Mouse (Mus musculus) liver, embryonic 12.5 days (tissue): ENCODE results near the gene Gria3. TPM values are rescaled to one million over a fixed set of nuclear protein-coding genes. Genes with fewer than 3 reads are reported as not detected.

Experiments
- ATAC-seq: fragments of 200-750 bp; cut with Nextera tagmentation; 2 replicates; pipeline ENCODE4 v1.8.0; 2017; ENCODE audit warnings: moderate number of reproducible peaks, mild to moderate bottlenecking, moderate library complexity
- H3K27ac ChIP-seq: fragments of 300-500 bp; sonication (generic); 2 replicates; pipeline ENCODE4 v1.5.1; 2016; ENCODE audit warnings: mild to moderate bottlenecking
- H3K27me3 ChIP-seq: fragments of 300-500 bp; sonication (generic); replicated peaks from 2 replicates; pipeline ENCODE4 v1.6.1; 2016; ENCODE audit warnings: mild to moderate bottlenecking, moderate library complexity
- H3K36me3 ChIP-seq: fragments of 300-500 bp; sonication (generic); 2 replicates; pipeline ENCODE4 v1.6.1; 2016; ENCODE audit warnings: mild to moderate bottlenecking, moderate library complexity
- H3K4me1 ChIP-seq: fragments of 300-500 bp; sonication (generic); 2 replicates; pipeline ENCODE4 v1.6.1; 2016
- H3K4me2 ChIP-seq: fragments of 300-500 bp; sonication (generic); 2 replicates; pipeline ENCODE4 v1.6.1; 2016; ENCODE audit warnings: mild to moderate bottlenecking, moderate library complexity
- H3K4me3 ChIP-seq: fragments of 300-500 bp; sonication (generic); 2 replicates; pipeline ENCODE4 v1.5.1; 2016; ENCODE audit warnings: mild to moderate bottlenecking, moderate library complexity
- H3K9ac ChIP-seq: fragments of 300-500 bp; sonication (generic); 2 replicates; pipeline ENCODE4 v1.6.1; 2016; ENCODE audit warnings: mild to moderate bottlenecking, moderate library complexity
- H3K9me3 ChIP-seq: fragments of 300-500 bp; sonication (generic); replicated peaks from 2 replicates; pipeline ENCODE4 v1.6.1; 2016; ENCODE audit warnings: mild to moderate bottlenecking, moderate library complexity
- WGBS: fragments of 180-500 bp; shearing (Covaris S2); methylation state at CpG from one replicate; pipeline ENCODE4 v1.1.7; 2016; ENCODE audit not compliant: insufficient replicate concordance; 5-methylcytosine and 5-hydroxymethylcytosine counted together
- polyA plus RNA-seq: library from polyadenylated mRNA; unstranded; fragments of >200 nt; fragmentation: Nextera tagmentation; extraction: Ambion mirVana; gene quantifications from 2 replicates; pipeline ENCODE4 v1.2.1, GENCODE M21; 2016

Gene Gria3
- polyA plus RNA-seq: 2.2 and 3.5 TPM in 2 replicates

- H3K36me3 ChIP-seq: no peaks in the 10 kb centered on the region
- peak; percentile 35; the same call in 1 of the 2 replicates for ATAC-seq
- no peaks in the 10 kb centered on the region for H3K9me3 ChIP-seq
- peaks cover 33% of the 10 kb centered on the region for H3K27me3 ChIP-seq
- no peak within 1 kb of the TSS for H3K9ac ChIP-seq
- H3K27ac ChIP-seq: no peak within 1 kb of the TSS
- WGBS: 10% methylated on average over 21 of the region's 21 CpGs
- H3K4me1 ChIP-seq: no peaks in the 10 kb centered on the region
- peak within 1 kb of the TSS; percentile 60 for H3K4me2 ChIP-seq
- H3K4me3 ChIP-seq: peak within 1 kb of the TSS; percentile 44
These were observed at the start of gene Gria3 for GRCm38 (mm10) chrX:41400058-41400904. TSS of gene Gria3 (plus strand) at chrX:41400854.

GRCm38 (mm10) chrX:41387086-41387485 is 13.6 kb upstream of the Gria3 start:
- Histone ChIP-seq H3K27ac (no peak overlapping the region), H3K4me2 (no peak overlapping the region), H3K9me3 (no peaks in the 10 kb centered on the region), H3K36me3 (no peaks in the 10 kb centered on the region), H3K4me1 (no peaks in the 10 kb centered on the region), H3K27me3 (no peaks in the 10 kb centered on the region), H3K9ac (no peak overlapping the region), H3K4me3 (no peak overlapping the region)
- WGBS: 58% methylated on average over 7 of the region's 7 CpGs
- ATAC-seq: no peak

- Histone ChIP-seq H3K27ac (no peak overlapping the region), H3K27me3 (no peaks in the 10 kb centered on the region), H3K4me1 (no peaks in the 10 kb centered on the region), H3K4me3 (no peak overlapping the region), H3K9me3 (no peaks in the 10 kb centered on the region), H3K36me3 (no peaks in the 10 kb centered on the region), H3K4me2 (no peak overlapping the region), H3K9ac (no peak overlapping the region)
- ATAC-seq: no peak
- WGBS: 74% methylated on average over 1 of the region's 1 CpGs
These were observed 11.6 kb upstream of the Gria3 start for GRCm38 (mm10) chrX:41389079-41389478.

- no peak overlapping the region for H3K27ac ChIP-seq
- H3K4me3 ChIP-seq: no peak overlapping the region
- H3K9ac ChIP-seq: no peak overlapping the region
- H3K36me3 ChIP-seq: no peaks in the 10 kb centered on the region
- H3K9me3 ChIP-seq: no peaks in the 10 kb centered on the region
- no peak overlapping the region for H3K4me2 ChIP-seq
- ATAC-seq: no peak
- no peaks in the 10 kb centered on the region for H3K4me1 ChIP-seq
- H3K27me3 ChIP-seq: peaks cover 32% of the 10 kb centered on the region
These were observed 2.2 kb upstream of the Gria3 start for GRCm38 (mm10) chrX:41398482-41398881.

GRCm38 (mm10) chrX:41401186-41401585 is 532 bp downstream of the Gria3 start:
- ATAC-seq: no peak
- H3K4me3 ChIP-seq: peak overlapping the region; percentile 44
- H3K4me1 ChIP-seq: no peaks in the 10 kb centered on the region
- H3K27ac ChIP-seq: no peak overlapping the region
- WGBS: 18% methylated on average over 12 of the region's 17 CpGs
- no peaks in the 10 kb centered on the region for H3K36me3 ChIP-seq
- H3K9me3 ChIP-seq: no peaks in the 10 kb centered on the region
- peaks cover 33% of the 10 kb centered on the region for H3K27me3 ChIP-seq
- H3K4me2 ChIP-seq: peak overlapping the region; percentile 60
- no peak overlapping the region for H3K9ac ChIP-seq

- 9% methylated on average over 20 of the region's 20 CpGs for WGBS
- peak overlapping the region; percentile 60 for H3K4me2 ChIP-seq
- no peak overlapping the region for H3K27ac ChIP-seq
- H3K4me1 ChIP-seq: no peaks in the 10 kb centered on the region
- no peaks in the 10 kb centered on the region for H3K36me3 ChIP-seq
- H3K9ac ChIP-seq: no peak overlapping the region
- ATAC-seq: no peak
- H3K9me3 ChIP-seq: no peaks in the 10 kb centered on the region
- H3K4me3 ChIP-seq: peak overlapping the region; percentile 44
- H3K27me3 ChIP-seq: peaks cover 33% of the 10 kb centered on the region
These were observed 1.1 kb downstream of the Gria3 start for GRCm38 (mm10) chrX:41401590-41402240.

- peaks cover 33% of the 10 kb centered on the region for H3K27me3 ChIP-seq
- H3K27ac ChIP-seq: no peak overlapping the region
- peak overlapping the region; percentile 44; the same call in 1 of the 2 replicates for H3K4me3 ChIP-seq
- H3K9ac ChIP-seq: no peak overlapping the region
- H3K36me3 ChIP-seq: no peaks in the 10 kb centered on the region
- 7% methylated on average over 6 of the region's 6 CpGs for WGBS
- no peaks in the 10 kb centered on the region for H3K4me1 ChIP-seq
- peak overlapping the region; percentile 60 for H3K4me2 ChIP-seq
- no peak for ATAC-seq
- H3K9me3 ChIP-seq: no peaks in the 10 kb centered on the region
These were observed 2.0 kb downstream of the Gria3 start for GRCm38 (mm10) chrX:41402656-41403055.

GRCm38 (mm10) chrX:41406288-41406687 is 5.6 kb downstream of the Gria3 start:
- no peak overlapping the region for H3K4me2 ChIP-seq
- H3K4me1 ChIP-seq: no peaks in the 10 kb centered on the region
- H3K36me3 ChIP-seq: no peaks in the 10 kb centered on the region
- no peak overlapping the region for H3K4me3 ChIP-seq
- H3K27ac ChIP-seq: no peak overlapping the region
- WGBS: 68% methylated on average over 9 of the region's 9 CpGs
- ATAC-seq: no peak
- H3K9ac ChIP-seq: no peak overlapping the region
- no peaks in the 10 kb centered on the region for H3K9me3 ChIP-seq
- H3K27me3 ChIP-seq: peaks cover 23% of the 10 kb centered on the region

- H3K4me1 ChIP-seq: no peaks in the 10 kb centered on the region
- no peaks in the 10 kb centered on the region for H3K9me3 ChIP-seq
- no peak overlapping the region for H3K27ac ChIP-seq
- ATAC-seq: no peak
- no peaks in the 10 kb centered on the region for H3K27me3 ChIP-seq
- no peak overlapping the region for H3K4me2 ChIP-seq
- H3K9ac ChIP-seq: no peak overlapping the region
- WGBS: 46% methylated on average over 1 of the region's 1 CpGs
- no peak overlapping the region for H3K4me3 ChIP-seq
- no peaks in the 10 kb centered on the region for H3K36me3 ChIP-seq
These were observed 9.1 kb downstream of the Gria3 start for GRCm38 (mm10) chrX:41409791-41410190.

- Histone ChIP-seq H3K27ac (no peak overlapping the region), H3K9ac (no peak overlapping the region), H3K4me3 (no peak overlapping the region), H3K9me3 (no peaks in the 10 kb centered on the region), H3K27me3 (no peaks in the 10 kb centered on the region), H3K36me3 (no peaks in the 10 kb centered on the region), H3K4me2 (no peak overlapping the region), H3K4me1 (no peaks in the 10 kb centered on the region)
- no peak for ATAC-seq
- WGBS: 72% methylated on average over 6 of the region's 6 CpGs
These were observed 25.0 kb downstream of the Gria3 start for GRCm38 (mm10) chrX:41425651-41426050.

- Histone ChIP-seq H3K27ac (no peak overlapping the region), H3K9me3 (no peaks in the 10 kb centered on the region), H3K4me1 (no peaks in the 10 kb centered on the region), H3K36me3 (no peaks in the 10 kb centered on the region), H3K4me3 (no peak overlapping the region), H3K4me2 (no peak overlapping the region), H3K9ac (no peak overlapping the region), H3K27me3 (no peaks in the 10 kb centered on the region)
- 70% methylated on average over 5 of the region's 5 CpGs for WGBS
- ATAC-seq: no peak
These were observed 27.4 kb downstream of the Gria3 start for GRCm38 (mm10) chrX:41428011-41428410.

- Histone ChIP-seq H3K4me2 (no peak overlapping the region), H3K9me3 (no peaks in the 10 kb centered on the region), H3K4me3 (no peak overlapping the region), H3K9ac (no peak overlapping the region), H3K27ac (no peak overlapping the region), H3K4me1 (no peaks in the 10 kb centered on the region), H3K27me3 (no peaks in the 10 kb centered on the region), H3K36me3 (no peaks in the 10 kb centered on the region)
- WGBS: 9% methylated on average over 1 of the region's 1 CpGs
- ATAC-seq: no peak
These were observed 34.9 kb downstream of the Gria3 start for GRCm38 (mm10) chrX:41435541-41435940.
